Mouse (Mus musculus): ENCODE results near the gene Mrps7.
"Not testable (repeated sequence)": the region's sequence is repeated elsewhere in the genome, so short reads cannot be mapped to it uniquely, and the experiment has no call there.

Gene Mrps7

GRCm38 (mm10) chr11:115628465-115629101 is 24.9 kb downstream of the Mrps7 start:
- DNase-seq (ENCODE audit: low spot score), result no peak

DNA sequence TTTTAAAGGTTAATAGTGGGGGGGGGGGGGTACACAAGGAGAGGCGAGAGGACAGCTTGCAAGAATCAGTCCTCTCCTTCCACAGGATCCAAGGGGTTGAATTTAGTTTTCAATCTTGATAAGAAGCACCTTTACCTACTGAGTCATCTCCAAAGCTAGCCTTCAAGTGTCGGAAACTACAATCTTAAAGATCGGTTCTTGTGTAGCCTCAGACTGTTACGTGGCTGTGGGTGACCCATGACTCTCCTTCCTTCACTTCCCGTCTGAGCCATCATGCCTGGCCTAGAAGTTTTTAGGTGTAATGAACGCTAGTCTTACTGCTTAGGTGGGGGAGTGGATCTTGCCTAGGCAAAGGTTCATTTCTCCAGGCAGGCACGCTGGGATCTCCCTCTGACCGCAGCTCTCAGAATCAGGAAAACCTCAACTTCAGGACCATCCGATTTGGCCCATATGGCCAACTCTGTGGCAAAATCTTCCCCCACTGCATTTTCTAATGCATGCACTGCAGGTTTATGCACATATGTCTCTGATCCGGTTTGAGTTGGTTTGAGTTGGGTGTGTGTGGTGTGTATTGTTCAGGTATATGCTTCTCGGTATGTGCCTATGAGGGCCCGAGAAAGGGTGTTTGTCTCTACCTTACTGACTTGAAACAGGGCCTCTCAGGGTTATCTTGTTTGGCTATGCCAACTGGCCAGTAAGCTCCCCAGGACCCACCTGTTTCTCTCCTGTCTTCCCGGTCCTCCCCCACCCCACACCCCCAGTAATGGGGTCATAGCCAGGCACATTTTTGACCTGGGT is 26.2 kb downstream of the Mrps7 start:
- no peak for DNase-seq (ENCODE audit: low spot score)

GRCm38 (mm10) chr11:115630532-115631504 is 27.1 kb downstream of the Mrps7 start:
- no peak for DNase-seq (ENCODE audit: low spot score)

DNA sequence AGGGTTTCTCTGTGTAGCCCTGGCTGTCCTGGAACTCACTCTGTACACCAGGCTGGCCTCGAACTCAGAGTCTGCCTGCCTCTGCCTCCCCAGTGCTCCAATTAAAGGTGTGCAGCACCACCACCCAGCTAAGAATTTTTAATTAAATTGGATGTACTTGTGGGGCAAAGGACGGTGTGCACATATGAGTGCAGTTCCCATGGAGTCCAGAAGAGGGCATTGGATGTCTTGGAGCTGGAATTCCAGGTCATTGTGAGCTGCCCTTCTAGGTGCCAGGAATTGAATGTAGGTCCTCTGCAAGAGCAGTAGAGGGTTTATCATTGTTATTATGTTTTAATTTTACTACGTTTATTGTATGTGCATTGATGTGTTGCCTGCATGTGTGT is 27.8 kb downstream of the Mrps7 start:
- DNase-seq (ENCODE audit: low spot score), result no peak

- DNase-seq (ENCODE audit: low spot score), result no peak
Observed at GRCm38 (mm10) chr11:115632247-115632646, 28.5 kb downstream of the Mrps7 start.

DNA sequence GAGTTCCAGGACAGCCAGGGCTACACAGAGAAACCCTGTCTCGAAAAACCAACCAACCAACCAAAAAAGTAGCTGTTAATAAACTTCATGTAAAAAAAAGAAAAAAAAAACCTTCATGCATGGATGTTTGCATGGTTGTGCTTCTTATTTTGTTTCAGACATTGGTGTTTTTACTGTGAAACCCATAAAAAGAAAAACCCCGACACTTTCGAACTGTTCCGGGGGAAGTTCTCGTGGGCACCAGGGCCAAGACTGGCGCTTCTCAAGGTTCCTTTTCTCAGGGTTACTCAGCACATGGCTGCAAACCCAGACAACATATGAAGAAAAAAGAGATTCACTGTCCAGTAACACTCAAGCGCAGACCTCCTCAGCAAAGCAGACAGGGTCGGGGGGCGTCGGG is 29.1 kb downstream of the Mrps7 start:
- DNase-seq (ENCODE audit: low spot score), result no peak

GRCm38 (mm10) chr11:115634109-115634508 is 30.4 kb downstream of the Mrps7 start:
- no peak for DNase-seq (ENCODE audit: low spot score)

GRCm38 (mm10) chr11:115635041-115635440 is 31.3 kb downstream of the Mrps7 start:
- DNase-seq (ENCODE audit: low spot score), result no peak

GRCm38 (mm10) chr11:115635484-115635883 is 31.8 kb downstream of the Mrps7 start:
- no peak for DNase-seq (ENCODE audit: low spot score)

- no peak for DNase-seq (ENCODE audit: low spot score)
Observed at GRCm38 (mm10) chr11:115636960-115637359, 33.2 kb downstream of the Mrps7 start.

- no peak for DNase-seq (ENCODE audit: low spot score)
Observed at GRCm38 (mm10) chr11:115638498-115639409, 35.0 kb downstream of the Mrps7 start.

DNA sequence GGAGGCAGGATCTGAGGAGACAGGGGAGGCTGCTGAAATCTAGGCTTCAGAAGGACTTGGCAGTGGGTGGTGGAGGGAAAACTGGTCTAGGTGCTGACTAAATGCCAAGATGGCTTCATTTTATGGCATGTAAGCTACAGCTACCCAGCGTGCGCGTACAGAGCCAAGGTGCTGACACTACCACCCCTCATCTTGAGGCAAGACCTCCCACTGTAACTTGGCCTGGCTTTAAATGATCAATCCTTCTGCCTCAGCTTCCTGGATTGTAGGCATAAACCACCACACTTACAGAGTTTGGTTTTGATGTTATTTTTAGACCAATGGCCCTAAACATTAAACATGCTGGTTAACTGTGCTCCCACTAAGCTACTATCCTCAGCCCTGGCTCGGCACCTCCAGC is 35.8 kb downstream of the Mrps7 start:
- DNase-seq (ENCODE audit: low spot score), result no peak

DNA sequence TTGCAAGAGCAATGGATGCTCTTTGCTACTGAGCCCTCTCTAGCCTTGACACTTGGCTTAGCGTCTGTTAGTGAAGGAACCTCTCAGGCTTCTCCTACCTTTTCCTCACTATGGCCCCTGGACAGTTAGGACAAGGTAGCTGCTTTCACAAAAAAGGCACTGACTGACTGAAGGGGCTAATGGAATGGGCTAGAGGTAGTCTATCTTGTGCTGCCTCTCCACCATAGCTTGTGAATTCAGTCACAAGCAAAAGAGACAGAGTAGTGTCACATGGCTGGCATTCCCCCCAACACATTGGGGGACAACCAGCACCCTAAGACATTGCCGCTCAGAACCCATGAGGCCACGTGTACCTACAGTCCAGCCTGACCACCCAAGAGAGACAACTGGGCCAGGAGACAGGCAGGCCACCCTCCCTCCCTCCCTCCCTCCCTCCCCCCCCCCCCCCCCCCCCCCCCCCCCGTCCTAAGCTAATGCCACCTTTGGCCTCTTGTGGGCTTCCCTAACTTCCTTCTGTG is 36.6 kb downstream of the Mrps7 start:
- DNase-seq (ENCODE audit: low spot score), result no peak

DNA sequence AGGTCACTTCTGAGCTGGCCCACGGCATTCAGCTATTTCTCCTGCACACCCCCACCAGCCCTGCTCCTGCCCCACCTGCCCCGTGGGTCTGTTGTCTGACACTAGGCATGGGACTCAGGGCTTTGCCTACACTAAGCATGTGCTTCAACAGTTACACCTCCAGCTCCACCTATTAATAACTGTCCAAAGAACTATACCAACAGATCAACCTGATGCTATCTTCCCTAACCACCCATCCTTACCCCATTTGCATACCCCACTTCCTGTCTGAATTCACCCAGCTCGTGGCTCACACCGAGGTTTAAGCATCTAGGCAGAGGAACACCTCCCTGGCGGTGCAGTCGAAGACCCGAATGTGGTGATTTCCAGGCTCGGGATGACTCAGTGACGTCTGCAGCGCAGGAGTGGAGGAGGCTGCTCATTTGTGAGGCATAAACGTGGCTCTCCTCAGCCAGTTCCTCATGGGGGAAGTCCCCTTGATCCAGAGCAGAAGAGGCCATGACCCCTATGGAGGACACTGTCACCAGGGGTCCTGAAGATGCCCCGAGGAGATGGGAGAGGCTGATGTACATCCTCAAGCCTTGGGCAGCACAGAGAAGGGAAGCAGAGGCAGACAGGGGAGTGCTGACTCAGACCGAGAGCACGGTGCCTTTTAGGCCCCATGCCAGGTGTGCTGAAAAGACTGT is 37.4 kb downstream of the Mrps7 start:
- DNase-seq (ENCODE audit: low spot score), result no peak

DNA sequence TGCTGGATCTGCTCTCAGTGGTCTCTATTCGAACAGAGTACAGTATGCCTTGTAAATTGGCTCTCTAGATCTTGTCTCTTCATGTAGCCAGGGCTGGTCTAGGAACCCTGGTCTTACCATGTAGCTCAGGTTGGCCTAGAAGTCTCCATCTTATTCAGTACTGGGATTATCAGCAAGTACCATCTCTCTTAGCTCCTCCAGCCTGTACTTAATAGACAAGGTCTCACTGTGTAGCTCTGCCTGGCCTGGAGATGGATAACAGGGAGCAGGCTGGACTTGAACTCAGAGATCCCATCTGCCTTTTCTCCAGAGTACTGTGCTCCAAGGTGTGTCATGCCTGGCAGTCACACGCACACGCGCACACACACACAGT is 37.9 kb downstream of the Mrps7 start:
- no peak for DNase-seq (ENCODE audit: low spot score)

DNA sequence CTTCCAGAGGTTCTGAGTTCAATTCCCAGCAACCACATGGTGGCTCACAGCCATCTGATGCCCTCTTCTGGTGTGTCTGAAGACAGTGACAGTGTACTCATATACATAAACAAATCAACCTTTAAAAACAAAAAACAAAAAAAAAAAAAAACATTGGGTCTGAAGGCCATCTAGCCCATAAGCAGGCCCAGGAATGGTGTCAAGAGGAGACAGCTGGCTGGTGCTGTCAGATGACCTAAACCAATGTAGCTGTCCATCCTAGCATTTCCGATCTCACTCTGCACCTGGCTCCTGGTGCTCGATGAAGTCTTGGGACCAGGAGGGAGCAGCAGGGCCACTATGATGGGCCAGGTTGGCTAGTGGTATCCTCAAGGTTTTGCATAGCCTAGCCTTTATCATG is 39.0 kb downstream of the Mrps7 start:
- no peak for DNase-seq (ENCODE audit: low spot score)

DNA sequence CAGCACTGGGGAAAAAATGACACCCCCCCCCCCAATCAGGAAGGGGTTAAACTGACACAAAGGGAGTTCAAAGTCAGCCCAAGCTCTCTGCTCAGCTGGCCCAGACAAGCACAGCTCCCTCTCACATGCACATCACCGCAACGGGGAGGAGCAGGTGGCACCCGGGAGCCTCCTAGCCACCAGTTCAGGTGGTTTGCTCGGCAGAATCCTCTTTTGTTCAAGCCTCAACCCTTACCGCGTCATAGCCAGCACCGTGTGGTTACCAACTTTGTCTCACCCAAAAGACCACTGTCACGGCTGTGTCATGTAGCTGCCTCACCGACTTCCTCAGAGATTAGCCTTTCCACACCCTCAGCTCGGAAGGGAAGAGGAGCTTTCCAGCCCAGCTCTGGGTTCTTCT is 39.5 kb downstream of the Mrps7 start:
- DNase-seq (ENCODE audit: low spot score), result no peak

- no peak for DNase-seq (ENCODE audit: low spot score)
Observed at GRCm38 (mm10) chr11:115644308-115644707, 40.6 kb downstream of the Mrps7 start.

DNA sequence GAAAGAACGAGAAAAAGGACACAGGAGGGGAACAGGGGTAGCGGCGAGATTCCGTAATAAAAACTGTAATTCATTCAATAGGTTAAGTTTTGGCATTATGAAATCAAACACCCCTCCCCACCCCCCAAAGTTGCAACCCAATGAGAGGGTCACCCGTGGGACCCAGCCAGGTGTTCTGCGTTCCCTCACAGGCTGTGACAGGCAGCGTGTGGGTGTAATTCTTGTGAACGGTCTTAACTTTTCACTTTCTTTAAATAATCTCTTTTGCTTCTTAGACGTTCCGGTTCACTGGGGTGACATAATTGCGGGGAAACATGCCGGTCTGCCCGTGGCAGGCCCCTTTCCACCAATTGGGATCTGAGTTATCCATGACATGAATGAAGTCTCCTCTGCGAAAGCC is 41.8 kb downstream of the Mrps7 start:
- DNase-seq (ENCODE audit: low spot score), result not testable (repeated sequence)

DNA sequence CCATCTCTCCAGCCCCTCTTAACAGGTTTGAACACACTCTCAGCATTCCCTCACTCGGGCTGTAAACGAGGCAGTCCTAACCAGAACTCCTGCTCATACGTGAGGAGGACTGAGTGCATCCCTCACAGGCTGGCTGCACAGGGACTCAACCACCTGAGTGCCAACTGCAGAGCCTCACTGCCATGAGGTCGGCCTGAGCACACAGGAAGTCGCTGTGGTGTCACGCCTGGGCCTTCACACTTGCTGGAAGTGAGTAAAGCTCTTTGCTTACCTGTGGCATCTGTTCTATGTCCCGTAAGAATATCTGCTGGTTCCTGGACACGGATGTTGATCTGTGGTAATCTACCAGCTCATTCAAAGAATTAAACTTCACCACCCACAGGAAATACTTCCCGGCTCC is 42.7 kb downstream of the Mrps7 start:
- no peak for DNase-seq (ENCODE audit: low spot score)

- DNase-seq (ENCODE audit: low spot score), result no peak
Observed at GRCm38 (mm10) chr11:115647459-115647858, 43.7 kb downstream of the Mrps7 start.

All from ovary, postnatal 36 days (tissue).